Mouse (Mus musculus): ENCODE measurements around the gene Cmtm1. TPM values are rescaled to one million over a fixed set of nuclear protein-coding genes. Genes with fewer than 3 reads are reported as not detected.

Cmtm1 gene
- polyA plus RNA-seq, 1 experiment: not detected

DNA sequence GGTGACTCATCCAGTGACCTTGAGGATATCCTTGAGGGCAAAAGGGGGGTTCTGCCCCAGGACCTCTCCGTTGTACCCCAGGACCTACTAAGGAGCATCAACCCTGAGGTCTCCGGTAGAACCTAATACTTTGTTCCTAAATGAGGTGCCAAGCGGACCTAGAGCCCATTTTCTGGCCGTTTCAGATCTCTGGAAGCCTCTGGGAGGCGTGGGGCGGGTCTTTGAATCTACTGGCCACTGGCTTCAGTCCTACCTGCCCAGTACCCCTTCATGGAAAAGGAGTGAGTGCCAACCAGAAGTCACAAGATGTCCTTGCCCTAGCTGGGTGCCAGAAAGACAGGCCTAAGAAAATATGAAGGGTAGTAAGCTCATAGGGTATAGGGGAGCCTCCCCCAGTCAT is 31.7 kb upstream of the Cmtm1 start:
- peak overlapping the region; percentile 56 for H3K4me3 ChIP-seq (ENCODE audit: insufficient read depth, low read length)
- TF ChIP-seq CTCF (IDR thresholded peaks at IDR 0.05; ENCODE audit: borderline replicate concordance, insufficient read depth, low read length) (no peak), POLR2A (IDR thresholded peaks at IDR 0.05; ENCODE audit: low read depth, low read length) (no peak)
- peak overlapping the region; percentile 4; the same call in 1 of the 2 replicates for H3K27ac ChIP-seq (ENCODE audit: insufficient read depth, low read length)

DNA sequence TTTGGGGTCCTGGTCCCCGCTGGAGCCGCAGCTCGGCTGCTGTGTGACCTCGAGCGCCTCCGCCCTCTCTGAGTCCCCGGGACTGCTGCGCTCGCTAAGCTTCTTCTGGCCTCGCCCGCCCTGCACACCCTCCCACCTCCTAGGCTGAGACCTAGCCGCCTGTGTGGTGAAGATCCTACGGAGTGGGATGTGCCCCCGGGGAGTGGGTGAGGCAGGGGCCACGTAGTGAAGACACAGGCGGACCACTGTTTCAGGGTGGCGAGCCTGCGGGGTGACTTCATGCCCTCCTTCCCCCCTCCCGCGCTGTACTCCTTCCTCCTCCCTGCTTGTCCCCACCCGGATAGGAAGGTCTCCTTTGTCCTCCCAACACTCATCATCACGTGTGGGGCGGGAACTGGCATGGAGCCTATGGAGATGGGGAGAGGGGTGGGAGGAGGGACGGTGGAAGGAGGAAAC is 31.2 kb upstream of the Cmtm1 start:
- H3K4me1 ChIP-seq (ENCODE audit: control insufficient read depth, insufficient read depth, low read length): no peaks in the 10 kb centered on the region; the same call in 1 of the 2 replicates
- H3K27ac ChIP-seq (ENCODE audit: insufficient read depth, low read length): peak overlapping the region; percentile 74
- TF ChIP-seq CTCF (IDR thresholded peaks at IDR 0.05; ENCODE audit: borderline replicate concordance, insufficient read depth, low read length) (no peak), POLR2A (IDR thresholded peaks at IDR 0.05; ENCODE audit: low read depth, low read length) (peak; percentile 86)
- peak overlapping the region; percentile 56 for H3K4me3 ChIP-seq (ENCODE audit: insufficient read depth, low read length)

More for the DNA sequence above, 31.7 kb upstream of the Cmtm1 start:
- no peaks in the 10 kb centered on the region; the same call in 1 of the 2 replicates for H3K4me1 ChIP-seq (ENCODE audit: control insufficient read depth, insufficient read depth, low read length)

DNA sequence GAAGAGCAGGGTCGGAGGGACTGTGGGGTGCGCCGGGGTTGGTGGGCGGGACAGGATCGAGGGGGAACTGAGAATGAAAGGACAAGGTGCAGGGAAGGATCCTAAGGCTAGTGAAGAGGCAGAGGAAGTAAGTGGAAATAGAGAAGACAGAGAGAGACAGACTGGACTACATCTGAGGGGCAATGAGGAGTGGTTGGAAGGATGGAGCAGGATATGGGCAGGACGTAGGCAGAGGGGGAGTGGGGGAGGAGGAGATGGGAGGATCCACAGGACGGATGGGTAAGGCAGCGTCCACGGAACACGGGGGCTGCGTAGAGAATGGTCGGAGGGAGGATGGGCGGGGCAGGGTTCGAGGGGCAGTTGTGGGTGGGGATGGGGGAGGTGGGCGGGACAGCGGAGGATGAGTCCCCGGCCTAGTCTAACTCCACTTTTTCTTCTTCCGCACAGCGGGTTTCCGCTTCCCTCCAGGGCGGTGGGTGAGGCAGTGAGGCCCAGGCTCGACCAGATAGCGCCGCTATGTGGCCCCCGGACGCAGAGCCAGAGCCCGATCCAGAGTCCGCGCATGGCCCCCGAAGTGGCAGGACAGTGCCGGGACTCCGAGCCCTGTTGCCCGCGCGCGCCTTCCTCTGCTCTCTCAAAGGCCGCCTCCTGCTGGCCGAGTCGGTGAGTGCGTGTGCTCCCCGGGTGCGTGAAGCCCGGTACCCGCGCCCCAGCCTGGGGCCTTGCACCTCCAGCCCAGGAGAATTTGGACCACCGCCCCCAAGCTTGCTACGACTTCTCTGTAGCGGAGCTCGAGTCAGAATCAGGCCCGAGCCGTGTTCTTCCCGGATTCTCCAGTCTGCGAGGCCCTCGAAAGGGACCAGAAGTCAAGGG is 30.5 kb upstream of the Cmtm1 start:
- H3K4me1 ChIP-seq (ENCODE audit: control insufficient read depth, insufficient read depth, low read length): no peaks in the 10 kb centered on the region; the same call in 1 of the 2 replicates
- peak; percentile 95 for TF ChIP-seq POLR2A (IDR thresholded peaks at IDR 0.05; ENCODE audit: low read depth, low read length)
- TF ChIP-seq CTCF (IDR thresholded peaks at IDR 0.05; ENCODE audit: borderline replicate concordance, insufficient read depth, low read length): peak; percentile 36
- peak overlapping the region; percentile 56 for H3K4me3 ChIP-seq (ENCODE audit: insufficient read depth, low read length)
- peak overlapping the region; percentile 74 for H3K27ac ChIP-seq (ENCODE audit: insufficient read depth, low read length)

DNA sequence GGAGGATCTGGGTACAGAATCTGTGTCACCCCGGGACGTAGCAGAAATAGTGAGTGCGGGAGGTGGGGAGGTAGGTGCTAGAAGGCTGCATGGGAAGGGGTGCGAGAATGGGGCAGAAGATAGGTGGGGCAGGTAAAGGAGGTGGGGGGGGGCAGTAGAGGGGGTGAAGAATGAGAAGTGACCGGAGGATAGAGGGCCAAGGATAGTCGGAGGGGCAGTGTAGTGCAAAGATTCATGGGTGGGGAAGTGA is 30.0 kb upstream of the Cmtm1 start:
- H3K4me1 ChIP-seq (ENCODE audit: control insufficient read depth, insufficient read depth, low read length): no peaks in the 10 kb centered on the region; the same call in 1 of the 2 replicates
- H3K27ac ChIP-seq (ENCODE audit: insufficient read depth, low read length): peak overlapping the region; percentile 55; the same call in 1 of the 2 replicates
- peak overlapping the region; percentile 56 for H3K4me3 ChIP-seq (ENCODE audit: insufficient read depth, low read length)
- no peak for TF ChIP-seq POLR2A (IDR thresholded peaks at IDR 0.05; ENCODE audit: low read depth, low read length)
- TF ChIP-seq CTCF (IDR thresholded peaks at IDR 0.05; ENCODE audit: borderline replicate concordance, insufficient read depth, low read length): no peak

DNA sequence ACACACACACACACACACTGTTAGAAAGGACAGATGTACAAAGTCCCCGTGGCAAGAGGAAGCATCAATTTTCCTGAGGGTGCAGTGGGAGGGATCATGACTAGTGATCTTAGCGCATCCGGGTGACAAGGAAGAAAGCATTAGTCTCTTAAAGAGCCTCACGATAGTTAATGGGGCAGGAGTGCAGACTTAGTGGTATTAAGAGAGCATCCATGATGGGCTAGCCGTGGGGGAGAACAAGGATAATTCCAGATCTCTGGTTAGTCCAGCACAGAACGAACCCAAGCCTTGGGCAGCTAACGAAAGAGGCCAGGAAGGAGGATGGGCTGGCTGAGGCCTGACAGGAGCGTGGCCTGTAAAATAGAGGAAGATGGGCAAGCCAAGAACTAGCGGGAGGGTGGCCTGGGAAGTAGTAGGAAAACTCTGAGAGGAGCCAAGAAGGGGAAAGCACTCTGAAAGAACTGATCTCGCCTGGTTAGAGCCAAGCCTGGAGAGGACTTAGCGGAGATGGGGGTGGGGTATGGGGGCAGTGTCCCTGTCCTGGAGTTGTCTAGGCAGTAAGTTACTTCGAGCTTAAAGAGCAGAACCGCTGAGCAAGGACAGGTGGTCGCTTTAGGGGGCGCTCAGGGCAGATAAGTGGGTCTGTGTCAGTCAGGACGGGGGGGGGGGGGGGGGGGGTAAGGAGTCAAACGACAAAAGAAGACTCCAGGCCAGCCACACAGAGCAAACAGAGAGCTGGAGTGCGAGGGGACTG is 29.5 kb upstream of the Cmtm1 start, which contains the start of gene Cmtm3:
Cmtm3 (plus strand) TSS at position 182 of the 754 bp plus-strand sequence.
- TF ChIP-seq POLR2A (IDR thresholded peaks at IDR 0.05; ENCODE audit: low read depth, low read length): no peak
- no peak for TF ChIP-seq CTCF (IDR thresholded peaks at IDR 0.05; ENCODE audit: borderline replicate concordance, insufficient read depth, low read length)
- Histone ChIP-seq H3K27ac (ENCODE audit: insufficient read depth, low read length) (peak within 1 kb of the TSS; percentile 55; the same call in 1 of the 2 replicates), H3K4me1 (ENCODE audit: control insufficient read depth, insufficient read depth, low read length) (no peaks in the 10 kb centered on the region; the same call in 1 of the 2 replicates), H3K4me3 (ENCODE audit: insufficient read depth, low read length) (peak within 1 kb of the TSS; percentile 56)

DNA sequence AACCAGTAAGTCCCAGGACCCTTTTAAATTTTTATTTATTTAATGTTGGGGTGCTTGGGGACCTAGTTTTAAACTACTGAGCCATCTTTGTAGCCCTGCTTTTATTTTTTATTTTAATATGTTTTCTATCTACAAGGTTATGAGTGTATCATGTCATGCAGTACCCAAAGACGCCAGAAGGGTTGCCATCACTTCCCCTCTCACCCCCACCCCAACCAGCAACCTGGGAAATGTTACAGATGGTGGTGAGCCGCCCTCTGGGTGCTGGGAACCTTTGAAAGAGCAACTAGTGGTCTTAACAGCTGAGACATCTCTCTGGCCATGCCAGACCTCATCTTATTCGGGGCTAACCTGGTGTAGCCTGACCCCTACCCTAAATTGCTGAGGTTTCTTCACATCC is 27.9 kb upstream of the Cmtm1 start:
- TF ChIP-seq POLR2A (IDR thresholded peaks at IDR 0.05; ENCODE audit: low read depth, low read length): no peak
- Histone ChIP-seq H3K27ac (ENCODE audit: insufficient read depth, low read length) (no peak overlapping the region), H3K4me1 (ENCODE audit: control insufficient read depth, insufficient read depth, low read length) (no peaks in the 10 kb centered on the region; the same call in 1 of the 2 replicates), H3K4me3 (ENCODE audit: insufficient read depth, low read length) (no peak overlapping the region)

DNA sequence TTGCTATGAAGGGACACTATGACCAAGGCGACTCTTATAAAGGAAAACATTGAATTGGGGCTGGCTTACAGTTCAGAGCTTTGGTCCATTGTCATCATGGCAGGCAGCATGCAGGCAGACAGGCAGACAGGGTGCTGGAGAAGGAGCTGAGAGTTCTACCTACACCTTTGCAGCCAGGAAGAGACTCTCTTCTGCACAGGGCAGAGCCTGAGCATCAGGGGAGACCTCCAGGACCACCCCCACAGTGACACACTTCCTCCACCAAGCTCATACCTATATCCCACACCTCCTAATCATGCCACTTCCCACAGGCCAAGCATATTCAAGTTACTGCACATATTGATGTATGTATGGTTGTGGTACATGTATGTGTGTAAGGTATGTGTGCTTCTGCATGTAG is 26.9 kb upstream of the Cmtm1 start:
- H3K4me1 ChIP-seq (ENCODE audit: control insufficient read depth, insufficient read depth, low read length): no peaks in the 10 kb centered on the region; the same call in 1 of the 2 replicates
- H3K27ac ChIP-seq (ENCODE audit: insufficient read depth, low read length): no peak overlapping the region
- no peak overlapping the region for H3K4me3 ChIP-seq (ENCODE audit: insufficient read depth, low read length)
- TF ChIP-seq CTCF (IDR thresholded peaks at IDR 0.05; ENCODE audit: borderline replicate concordance, insufficient read depth, low read length): no peak
- TF ChIP-seq POLR2A (IDR thresholded peaks at IDR 0.05; ENCODE audit: low read depth, low read length): no peak

DNA sequence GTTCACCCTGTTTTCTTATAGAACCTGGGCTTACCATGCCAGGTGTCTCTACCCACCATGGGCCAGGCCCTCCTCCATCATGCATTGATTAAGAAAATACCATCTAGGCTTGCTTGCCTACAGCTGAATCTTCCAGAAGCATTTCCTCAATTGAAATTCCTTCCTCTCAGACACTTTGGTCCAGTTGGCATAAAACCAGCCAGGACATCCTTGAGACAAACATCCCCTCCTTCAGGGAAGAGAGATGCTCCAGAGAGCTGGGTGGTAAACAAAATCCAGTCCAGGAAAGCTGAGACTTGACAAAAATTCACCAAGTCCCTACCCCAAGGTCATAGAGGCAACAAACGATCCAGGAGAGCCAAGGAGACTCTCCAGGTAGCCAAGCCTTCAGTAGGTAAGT is 24.3 kb upstream of the Cmtm1 start:
- Histone ChIP-seq H3K4me1 (ENCODE audit: control insufficient read depth, insufficient read depth, low read length) (no peaks in the 10 kb centered on the region), H3K4me3 (ENCODE audit: insufficient read depth, low read length) (no peak overlapping the region), H3K27ac (ENCODE audit: insufficient read depth, low read length) (no peak overlapping the region)
- TF ChIP-seq CTCF (IDR thresholded peaks at IDR 0.05; ENCODE audit: borderline replicate concordance, insufficient read depth, low read length): no peak
- no peak for TF ChIP-seq POLR2A (IDR thresholded peaks at IDR 0.05; ENCODE audit: low read depth, low read length)

DNA sequence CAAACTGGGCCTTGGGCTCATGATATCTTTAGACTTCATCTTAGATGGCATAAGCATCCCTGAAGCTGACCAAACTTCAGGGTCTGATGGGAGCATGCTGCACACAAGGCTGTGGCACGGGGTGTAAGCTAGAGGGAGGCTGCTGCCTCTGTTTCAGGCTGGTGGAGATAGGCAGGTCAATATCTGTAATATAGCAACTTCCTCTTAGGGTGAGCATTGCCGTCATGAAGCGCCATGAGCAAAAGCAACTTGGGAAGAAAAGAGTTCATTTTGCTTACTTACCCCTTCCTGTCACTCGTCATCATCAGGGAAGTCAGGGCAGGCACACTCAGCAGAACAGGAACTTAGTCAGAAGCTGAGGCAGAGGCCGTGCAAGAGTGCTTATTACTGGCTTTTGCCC is 23.8 kb upstream of the Cmtm1 start:
- no peak overlapping the region for H3K27ac ChIP-seq (ENCODE audit: insufficient read depth, low read length)
- H3K4me3 ChIP-seq (ENCODE audit: insufficient read depth, low read length): no peak overlapping the region
- no peaks in the 10 kb centered on the region for H3K4me1 ChIP-seq (ENCODE audit: control insufficient read depth, insufficient read depth, low read length)
- TF ChIP-seq POLR2A (IDR thresholded peaks at IDR 0.05; ENCODE audit: low read depth, low read length): no peak
- no peak for TF ChIP-seq CTCF (IDR thresholded peaks at IDR 0.05; ENCODE audit: borderline replicate concordance, insufficient read depth, low read length)
